Mouse (Mus musculus): Measurements from ENCODE around the gene Triml2. TPM values are rescaled to one million over a fixed set of nuclear protein-coding genes. Genes with fewer than 3 reads are reported as not detected.

Triml2 gene
- total and polyA plus RNA-seq, 3 experiments = not detected

GRCm38 (mm10) chr8:43243326-43243725, 63.0 kb downstream of the Triml2 start:
- 64% methylated on average over 3 of the region's 3 CpGs for WGBS
- Histone ChIP-seq H3K79me2 (replicated peaks; ENCODE audit: control insufficient read depth, insufficient read depth, low read length) (no peaks in the 10 kb centered on the region), H3K27ac (no peak overlapping the region), H3K4me3 (no peak overlapping the region), H3K36me3 (ENCODE audit: control insufficient read depth, insufficient read depth, low read length) (no peaks in the 10 kb centered on the region), H3K27me3 (ENCODE audit: control insufficient read depth, insufficient read depth, low read length) (no peaks in the 10 kb centered on the region), H3K4me1 (ENCODE audit: control insufficient read depth, insufficient read depth, low read length) (no peaks in the 10 kb centered on the region), H3K9ac (ENCODE audit: low read depth, low read length) (no peak overlapping the region)
- TF ChIP-seq EP300 (IDR thresholded peaks at IDR 0.05; ENCODE audit: insufficient read depth, low read depth, low read length) (no peak), POLR2A (IDR thresholded peaks at IDR 0.05; ENCODE audit: insufficient read depth, low read depth, low read length) (no peak)
- no peak for DNase-seq
- intact Hi-C loops (cut with DNase I) = no loop called here

Other genes with a start within 250 kb of the Triml2 start
- gene Triml1, start 39.1 kb upstream of the Triml2 start, total RNA-seq (2021) = not detected
- gene Triml1, start 39.1 kb upstream of the Triml2 start, polyA plus RNA-seq (2012; rRNA removed) = 0.08 TPM in 1 of 2 replicates, not detected in the other
- not detected for gene Zfp42, start 126.4 kb downstream of the Triml2 start, total RNA-seq (2021)
- not detected in 2 replicates for gene Zfp42, start 126.4 kb downstream of the Triml2 start, polyA plus RNA-seq (2012; rRNA removed)